Mouse (Mus musculus): ENCODE data around the gene Asic2. TPM values are rescaled to one million over a fixed set of nuclear protein-coding genes. Genes with fewer than 3 reads are reported as not detected.
A peak's percentile ranks its signal among the peaks of the same experiment; 100 is the strongest.
"Not testable (repeated sequence)": the region's sequence is repeated elsewhere in the genome, so short reads cannot be mapped to it uniquely, and the experiment has no call there.

The Asic2 gene
- polyA plus RNA-seq, 1 experiment from 2014 or later: 1.7 TPM

GRCm38 (mm10) chr11:81261259-81261658 is 707.0 kb downstream of the Asic2 start:
- H3K9me3 ChIP-seq (replicated peaks): peaks cover 3% of the 10 kb centered on the region; the same call in 1 of the 2 replicates
- H3K4me1 ChIP-seq: no peaks in the 10 kb centered on the region
- WGBS: 84% methylated on average over 3 of the region's 3 CpGs
- H3K27me3 ChIP-seq (ENCODE audit: low read depth, poor library complexity, severe bottlenecking): no peaks in the 10 kb centered on the region
- no peak for DNase-seq (ENCODE audit: low spot score)
- no peaks in the 10 kb centered on the region for H3K36me3 ChIP-seq
- no peak overlapping the region for H3K27ac ChIP-seq (replicated peaks)
- H3K4me3 ChIP-seq: no peak overlapping the region

GRCm38 (mm10) chr11:81241183-81241582 is 727.1 kb downstream of the Asic2 start:
- H3K4me3 ChIP-seq; H3K27me3 ChIP-seq (ENCODE audit: low read depth, poor library complexity, severe bottlenecking); DNase-seq (ENCODE audit: low spot score); H3K9me3 ChIP-seq (replicated peaks); H3K4me1 ChIP-seq; H3K27ac ChIP-seq (replicated peaks); H3K36me3 ChIP-seq: not testable (repeated sequence)
- 94% methylated on average over 18 of the region's 18 CpGs for WGBS

- 60% methylated on average over 13 of the region's 13 CpGs for WGBS
- peak; percentile 36 for DNase-seq (ENCODE audit: low spot score)
- H3K27me3 ChIP-seq (ENCODE audit: low read depth, poor library complexity, severe bottlenecking): no peaks in the 10 kb centered on the region
- no peaks in the 10 kb centered on the region for H3K4me1 ChIP-seq
- H3K4me3 ChIP-seq: no peak overlapping the region
- H3K27ac ChIP-seq (replicated peaks): no peak overlapping the region
- H3K36me3 ChIP-seq: no peaks in the 10 kb centered on the region
- H3K9me3 ChIP-seq (replicated peaks): no peaks in the 10 kb centered on the region
These were observed 728.1 kb downstream of the Asic2 start for GRCm38 (mm10) chr11:81239966-81240681.

GRCm38 (mm10) chr11:81239091-81239490 is 729.2 kb downstream of the Asic2 start:
- Histone ChIP-seq H3K4me1 (no peaks in the 10 kb centered on the region), H3K9me3 (replicated peaks) (no peaks in the 10 kb centered on the region), H3K27me3 (ENCODE audit: low read depth, poor library complexity, severe bottlenecking) (no peaks in the 10 kb centered on the region), H3K4me3 (no peak overlapping the region), H3K27ac (replicated peaks) (peak overlapping the region; percentile 33; the same call in 1 of the 2 replicates), H3K36me3 (no peaks in the 10 kb centered on the region)
- 63% methylated on average over 2 of the region's 2 CpGs for WGBS
- DNase-seq (ENCODE audit: low spot score): no peak

- Histone ChIP-seq H3K27ac (replicated peaks) (no peak overlapping the region), H3K36me3 (no peaks in the 10 kb centered on the region), H3K27me3 (ENCODE audit: low read depth, poor library complexity, severe bottlenecking) (no peaks in the 10 kb centered on the region), H3K9me3 (replicated peaks) (no peaks in the 10 kb centered on the region), H3K4me1 (no peaks in the 10 kb centered on the region), H3K4me3 (no peak overlapping the region)
- 88% methylated on average over 2 of the region's 2 CpGs for WGBS
- DNase-seq (ENCODE audit: low spot score): no peak
These were observed 732.2 kb downstream of the Asic2 start for GRCm38 (mm10) chr11:81236070-81236469.

- Histone ChIP-seq H3K27me3 (ENCODE audit: low read depth, poor library complexity, severe bottlenecking) (no peaks in the 10 kb centered on the region), H3K27ac (replicated peaks) (no peak overlapping the region), H3K4me3 (no peak overlapping the region), H3K36me3 (no peaks in the 10 kb centered on the region), H3K9me3 (replicated peaks) (no peaks in the 10 kb centered on the region), H3K4me1 (no peaks in the 10 kb centered on the region)
- no peak for DNase-seq (ENCODE audit: low spot score)
- WGBS: 95% methylated on average over 9 of the region's 9 CpGs
These were observed 744.9 kb downstream of the Asic2 start for GRCm38 (mm10) chr11:81223361-81223760.

- 87% methylated on average over 4 of the region's 4 CpGs for WGBS
- Histone ChIP-seq H3K4me3 (no peak overlapping the region), H3K9me3 (replicated peaks) (no peaks in the 10 kb centered on the region), H3K27me3 (ENCODE audit: low read depth, poor library complexity, severe bottlenecking) (no peaks in the 10 kb centered on the region), H3K36me3 (no peaks in the 10 kb centered on the region), H3K4me1 (no peaks in the 10 kb centered on the region), H3K27ac (replicated peaks) (no peak overlapping the region)
- DNase-seq (ENCODE audit: low spot score): no peak
These were observed 747.5 kb downstream of the Asic2 start for GRCm38 (mm10) chr11:81220786-81221185.

- 71% methylated on average over 4 of the region's 4 CpGs for WGBS
- H3K27me3 ChIP-seq (ENCODE audit: low read depth, poor library complexity, severe bottlenecking): no peaks in the 10 kb centered on the region; the same call in 1 of the 2 replicates
- no peak overlapping the region for H3K4me3 ChIP-seq
- H3K4me1 ChIP-seq: peaks cover 7% of the 10 kb centered on the region
- H3K36me3 ChIP-seq: no peaks in the 10 kb centered on the region
- no peaks in the 10 kb centered on the region for H3K9me3 ChIP-seq (replicated peaks)
- no peak for DNase-seq (ENCODE audit: low spot score)
- H3K27ac ChIP-seq (replicated peaks): no peak overlapping the region
These were observed 762.8 kb downstream of the Asic2 start for GRCm38 (mm10) chr11:81205471-81205870.

- Histone ChIP-seq H3K9me3 (replicated peaks) (no peaks in the 10 kb centered on the region), H3K36me3 (no peaks in the 10 kb centered on the region), H3K4me1 (peaks cover 3% of the 10 kb centered on the region), H3K4me3 (no peak overlapping the region), H3K27ac (replicated peaks) (no peak overlapping the region), H3K27me3 (ENCODE audit: low read depth, poor library complexity, severe bottlenecking) (no peaks in the 10 kb centered on the region; the same call in 1 of the 2 replicates)
- DNase-seq (ENCODE audit: low spot score): no peak
- 91% methylated on average over 5 of the region's 5 CpGs for WGBS
These were observed 765.7 kb downstream of the Asic2 start for GRCm38 (mm10) chr11:81202578-81202977.

GRCm38 (mm10) chr11:81193856-81194255 is 774.4 kb downstream of the Asic2 start:
- Histone ChIP-seq H3K36me3 (no peaks in the 10 kb centered on the region), H3K4me3 (no peak overlapping the region), H3K27ac (replicated peaks) (no peak overlapping the region), H3K9me3 (replicated peaks) (no peaks in the 10 kb centered on the region), H3K4me1 (no peaks in the 10 kb centered on the region), H3K27me3 (ENCODE audit: low read depth, poor library complexity, severe bottlenecking) (no peaks in the 10 kb centered on the region)
- DNase-seq (ENCODE audit: low spot score): peak; percentile 18
- 57% methylated on average over 4 of the region's 4 CpGs for WGBS

- Histone ChIP-seq H3K36me3 (no peaks in the 10 kb centered on the region), H3K27me3 (ENCODE audit: low read depth, poor library complexity, severe bottlenecking) (no peaks in the 10 kb centered on the region), H3K9me3 (replicated peaks) (no peaks in the 10 kb centered on the region), H3K4me1 (no peaks in the 10 kb centered on the region), H3K4me3 (no peak overlapping the region), H3K27ac (replicated peaks) (no peak overlapping the region)
- 82% methylated on average over 4 of the region's 4 CpGs for WGBS
- no peak for DNase-seq (ENCODE audit: low spot score)
These were observed 776.1 kb downstream of the Asic2 start for GRCm38 (mm10) chr11:81192155-81192554.

GRCm38 (mm10) chr11:81189103-81189502 is 779.2 kb downstream of the Asic2 start:
- H3K4me3 ChIP-seq: no peak overlapping the region
- no peak for DNase-seq (ENCODE audit: low spot score)
- H3K9me3 ChIP-seq (replicated peaks): no peaks in the 10 kb centered on the region
- peaks cover 4% of the 10 kb centered on the region; the same call in 1 of the 2 replicates for H3K4me1 ChIP-seq
- 96% methylated on average over 6 of the region's 6 CpGs for WGBS
- no peak overlapping the region for H3K27ac ChIP-seq (replicated peaks)
- H3K36me3 ChIP-seq: no peaks in the 10 kb centered on the region
- H3K27me3 ChIP-seq (ENCODE audit: low read depth, poor library complexity, severe bottlenecking): no peaks in the 10 kb centered on the region

GRCm38 (mm10) chr11:81187851-81188250 is 780.4 kb downstream of the Asic2 start:
- peaks cover 4% of the 10 kb centered on the region; the same call in 1 of the 2 replicates for H3K4me1 ChIP-seq
- H3K27me3 ChIP-seq (ENCODE audit: low read depth, poor library complexity, severe bottlenecking): no peaks in the 10 kb centered on the region
- DNase-seq (ENCODE audit: low spot score): no peak
- no peaks in the 10 kb centered on the region for H3K36me3 ChIP-seq
- 85% methylated on average over 3 of the region's 3 CpGs for WGBS
- H3K27ac ChIP-seq (replicated peaks): no peak overlapping the region
- H3K9me3 ChIP-seq (replicated peaks): no peaks in the 10 kb centered on the region
- H3K4me3 ChIP-seq: no peak overlapping the region
